Mouse (Mus musculus) effector memory CD4-positive, alpha-beta T cell, adult 7 months (primary cell): ENCODE data around the gene Shisa2. TPM values are rescaled to one million over a fixed set of nuclear protein-coding genes. Genes with fewer than 3 reads are reported as not detected.

Source experiments
- polyA plus RNA-seq: library from polyadenylated mRNA; unstranded; fragments of 100-300 nt; shearing (Covaris generic); gene quantifications from one replicate; pipeline ENCODE4 v1.2.1, GENCODE M21; 2017

The Shisa2 gene
- polyA plus RNA-seq = 0.44 TPM

DNA sequence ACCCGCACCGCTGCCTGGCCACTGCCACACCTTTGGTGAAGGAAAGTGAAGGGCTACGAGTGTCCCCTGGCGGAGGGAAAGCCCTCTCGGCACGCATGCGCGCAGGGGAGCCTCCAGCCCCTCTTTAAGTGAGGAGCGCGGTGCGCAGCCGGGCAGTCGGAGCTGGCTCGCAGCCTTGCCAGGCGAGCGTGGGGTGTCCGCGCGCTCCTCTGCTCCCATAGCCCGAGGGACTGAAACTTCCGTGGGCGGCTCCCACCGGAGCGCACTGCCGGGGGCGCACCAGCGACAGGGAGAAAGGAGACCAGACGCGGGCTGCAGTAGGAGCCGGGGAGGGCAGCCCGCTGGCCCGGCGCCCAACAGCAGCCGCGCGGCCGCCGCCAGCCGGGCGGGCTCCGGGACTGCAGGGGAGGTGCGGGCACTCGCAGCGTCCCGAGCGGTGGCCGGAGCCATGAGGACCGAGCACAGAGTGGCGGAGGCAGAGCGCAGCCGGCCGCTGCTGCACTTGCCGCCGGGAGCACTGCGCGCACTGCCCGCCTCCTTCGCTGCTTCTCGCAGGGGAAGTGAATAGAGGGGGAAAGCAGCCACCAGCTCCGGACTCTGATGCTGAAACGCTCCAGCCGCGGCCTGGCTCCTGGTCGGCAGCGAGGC is at the start of gene Shisa2:
Shisa2 (plus strand) TSS at position 151 of the 648 bp plus-strand sequence.

DNA sequence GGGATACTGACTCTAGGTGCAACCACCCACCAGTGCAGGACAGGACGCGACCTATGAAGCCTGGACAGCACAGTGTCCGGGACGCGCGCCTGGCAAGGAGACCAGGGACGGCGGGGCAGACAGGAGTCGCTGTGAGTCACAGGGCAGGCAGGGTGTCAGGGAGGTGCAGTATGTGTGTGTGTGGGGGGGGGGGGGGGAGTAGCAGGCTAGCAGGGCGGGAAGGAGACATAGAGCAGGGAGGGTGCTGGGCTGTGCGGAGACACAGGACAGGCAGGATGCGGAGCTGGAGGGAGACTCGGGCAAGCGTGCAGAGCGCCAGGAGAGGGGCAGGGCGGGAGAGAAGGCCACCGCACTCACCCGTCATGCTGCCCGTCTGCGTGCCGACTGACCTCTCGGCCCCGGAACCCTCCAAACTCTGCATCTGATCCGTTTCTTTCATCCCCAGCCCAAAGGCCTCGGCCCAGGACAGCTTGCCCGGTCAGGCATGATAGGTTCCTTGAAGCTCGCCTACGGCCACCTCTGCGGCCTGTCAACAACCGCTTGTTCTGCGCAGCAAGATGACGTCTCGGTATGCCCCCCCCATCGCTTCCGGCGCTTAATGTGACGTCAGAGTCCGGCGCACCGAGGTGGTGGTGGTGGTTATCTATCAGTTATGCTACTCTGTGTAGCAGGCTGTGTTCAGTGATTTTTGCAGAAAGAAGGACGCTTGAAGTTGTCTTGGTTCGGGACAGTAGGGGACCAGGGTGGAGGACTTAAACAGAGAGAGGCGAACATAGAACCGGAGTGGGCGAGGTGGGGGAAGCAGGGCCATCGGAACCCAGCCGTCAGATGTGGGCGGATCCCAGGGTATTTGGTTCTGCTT is 27.5 kb upstream of the Shisa2 start, which contains the start of gene Cdadc1:
Cdadc1 (minus strand) TSS at position 562 of the 862 bp plus-strand sequence.

Other genes starting within 250 kb of the Shisa2 start
- gene Phf11c, start 229.9 kb upstream of the Shisa2 start, polyA plus RNA-seq = 6.4 TPM
- 24.9 TPM for gene Setdb2, start 184.4 kb upstream of the Shisa2 start, polyA plus RNA-seq
- 54.5 TPM for gene Cab39l, start 184.3 kb upstream of the Shisa2 start, polyA plus RNA-seq
- 23.9 TPM for gene Cdadc1, start 27.3 kb upstream of the Shisa2 start, polyA plus RNA-seq